Mouse (Mus musculus) testis, adult 2 months (tissue): ENCODE measurements around the gene Hoxa13. TPM values are rescaled to one million over a fixed set of nuclear protein-coding genes. Genes with fewer than 3 reads are reported as not detected.

ENCODE experiments used
- H3K27ac ChIP-seq: fragments of 200-500 bp; 2 replicates; pipeline ENCODE4 v1.5.1; 2012; ENCODE audit warnings: low read depth, low read length; ENCODE audit not compliant: control insufficient read depth, insufficient read depth
- H3K27me3 ChIP-seq: fragments of 200-500 bp; 2 replicates; pipeline ENCODE4 v1.6.1; 2012; ENCODE audit warnings: mild to moderate bottlenecking, low read length, moderate library complexity; ENCODE audit not compliant: control insufficient read depth, insufficient read depth
- H3K36me3 ChIP-seq: fragments of 200-500 bp; 2 replicates; pipeline ENCODE4 v1.6.1; 2012; ENCODE audit warnings: mild to moderate bottlenecking, low read length; ENCODE audit not compliant: control insufficient read depth, insufficient read depth
- H3K4me1 ChIP-seq: fragments of 200-500 bp; 2 replicates; pipeline ENCODE4 v1.6.1; 2012; ENCODE audit warnings: low read length; ENCODE audit not compliant: control insufficient read depth, insufficient read depth
- H3K4me3 ChIP-seq: fragments of 200-500 bp; 2 replicates; pipeline ENCODE4 v1.5.1; 2012; ENCODE audit warnings: low read depth, mild to moderate bottlenecking, low read length, moderate library complexity, mixed read lengths; ENCODE audit not compliant: control insufficient read depth
- CTCF ChIP-seq: fragments of 200-500 bp; IDR thresholded peaks from 2 replicates; pipeline ENCODE4 v1.5.1; 2012; ENCODE audit warnings: low read depth, mild to moderate bottlenecking, inconsistent platforms, low read length, moderate library complexity; ENCODE audit not compliant: control insufficient read depth, insufficient read depth, insufficient replicate concordance
- POLR2A ChIP-seq: fragments of 200-500 bp; IDR thresholded peaks from 2 replicates; pipeline ENCODE4 v1.6.1; 2012; ENCODE audit warnings: low read depth, mild to moderate bottlenecking, inconsistent platforms, low read length, moderate library complexity; ENCODE audit not compliant: control insufficient read depth
- polyA plus RNA-seq: library from polyadenylated mRNA; depleted of rRNA; stranded (reverse); fragments of >200 nt; gene quantifications from 2 replicates; pipeline ENCODE4 v1.2.3, GENCODE M21; 2012

Hoxa13 gene
- polyA plus RNA-seq, 1 experiment: not detected

DNA sequence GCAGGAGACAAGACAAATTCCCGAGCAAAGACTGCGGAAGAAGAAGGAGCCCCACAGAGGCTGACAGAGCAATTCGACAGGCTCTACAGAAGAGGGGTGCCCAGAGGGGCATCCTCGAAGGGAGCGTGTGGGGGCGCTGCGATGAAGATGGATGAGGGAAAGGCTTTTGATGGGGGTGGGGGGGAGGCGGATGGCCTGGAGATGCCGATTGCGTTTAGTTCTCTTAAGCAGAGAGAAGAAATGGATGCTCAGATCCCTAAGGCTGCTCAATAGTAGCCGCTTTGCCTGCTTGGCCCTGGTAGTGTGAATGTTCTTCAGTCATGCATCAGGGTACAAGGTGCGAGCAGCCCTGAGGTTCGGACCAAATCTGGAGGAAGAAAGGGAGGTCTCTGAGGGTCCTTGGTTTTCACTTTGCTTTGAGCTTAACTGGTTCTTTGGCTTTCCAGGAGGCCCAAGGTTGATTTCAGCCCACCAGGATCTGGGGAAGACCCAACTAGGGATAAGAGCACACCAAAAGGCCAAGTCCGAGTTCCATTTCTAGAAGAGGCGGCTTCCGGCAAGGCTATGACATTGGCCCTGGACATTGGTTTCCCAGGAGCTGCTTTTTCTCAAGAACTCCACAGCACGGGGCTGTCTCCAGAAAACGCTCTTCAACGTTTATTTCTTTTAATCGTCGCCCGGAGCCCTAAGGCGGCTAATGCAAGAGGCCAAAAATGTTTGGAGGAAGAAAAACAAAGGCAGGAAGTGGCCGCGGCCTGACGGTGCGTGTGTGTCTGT, 11.9 kb downstream of the Hoxa13 start:
- H3K27me3 ChIP-seq: peaks cover 30% of the 10 kb centered on the region
- H3K4me3 ChIP-seq: no peak overlapping the region
- peaks cover 17% of the 10 kb centered on the region for H3K4me1 ChIP-seq
- no peak overlapping the region for H3K27ac ChIP-seq
- H3K36me3 ChIP-seq: no peaks in the 10 kb centered on the region
- TF ChIP-seq CTCF: no peak
- TF ChIP-seq POLR2A: no peak

DNA sequence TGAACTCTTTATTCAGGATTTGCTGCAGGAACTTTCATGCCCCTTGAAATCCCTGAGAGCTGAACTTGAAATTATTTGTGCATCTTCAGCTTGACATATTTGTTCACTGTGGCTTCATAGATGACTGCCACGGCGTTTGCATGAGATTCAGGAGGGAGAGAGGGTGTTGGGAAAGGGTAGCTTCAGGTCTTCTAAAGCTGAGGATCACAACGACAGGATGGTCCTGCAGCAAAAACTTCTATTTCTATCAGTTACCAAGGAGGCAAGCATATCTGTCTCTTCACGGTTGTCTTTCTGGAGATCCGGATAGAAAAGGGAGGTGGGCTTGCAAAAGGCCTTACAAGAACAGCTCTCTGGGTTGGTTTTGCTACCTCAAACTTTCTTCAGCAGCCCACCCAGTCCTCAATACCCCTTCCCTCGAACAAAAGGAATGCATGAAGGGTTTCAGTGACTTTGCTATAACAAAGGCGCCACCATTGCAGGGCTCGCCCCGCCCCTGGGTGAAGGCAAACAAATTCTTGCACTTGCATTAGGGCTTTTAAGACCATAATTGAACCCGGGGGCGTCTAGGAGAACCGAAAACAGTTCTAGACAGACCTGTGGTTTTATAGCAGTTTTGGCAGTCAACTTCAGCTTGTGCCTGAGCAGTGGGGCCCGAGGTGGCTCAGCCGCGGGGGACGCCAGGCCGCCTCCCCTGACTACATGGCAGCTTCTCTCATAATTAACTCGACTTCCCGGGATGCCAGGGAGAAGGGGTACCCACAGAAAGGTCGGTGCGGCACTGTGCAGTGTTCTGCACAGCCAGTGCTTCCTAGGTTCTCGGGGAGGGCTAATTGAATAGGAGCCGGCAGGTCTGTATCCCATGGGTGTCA, 12.7 kb downstream of the Hoxa13 start:
- peaks cover 32% of the 10 kb centered on the region for H3K27me3 ChIP-seq
- H3K27ac ChIP-seq: no peak overlapping the region
- no peaks in the 10 kb centered on the region for H3K36me3 ChIP-seq
- TF ChIP-seq CTCF (no peak), POLR2A (no peak)
- no peak overlapping the region for H3K4me3 ChIP-seq
- peaks cover 13% of the 10 kb centered on the region for H3K4me1 ChIP-seq

DNA sequence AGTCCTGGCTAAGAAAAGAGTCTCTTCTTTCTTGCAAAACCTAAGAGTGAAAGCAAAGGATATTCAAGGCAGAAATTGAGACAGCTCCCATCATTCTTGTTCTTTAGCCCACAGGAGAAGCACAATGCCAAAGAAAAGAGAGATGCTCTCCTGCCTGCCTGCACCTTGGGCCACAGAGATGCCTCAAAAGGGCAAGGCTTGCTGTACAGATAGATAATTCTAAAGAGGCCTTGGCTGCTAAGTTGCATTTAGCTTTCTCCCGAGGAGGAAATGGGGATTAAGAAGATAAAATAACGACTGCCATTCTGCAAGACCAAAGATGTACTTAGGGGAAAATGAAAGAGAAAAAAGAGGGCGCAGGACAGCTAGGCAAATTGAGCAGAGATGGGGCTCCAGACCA, 13.8 kb downstream of the Hoxa13 start:
- Histone ChIP-seq H3K4me3 (no peak overlapping the region), H3K4me1 (peaks cover 8% of the 10 kb centered on the region; the same call in 1 of the 2 replicates), H3K27ac (no peak overlapping the region), H3K27me3 (peaks cover 27% of the 10 kb centered on the region), H3K36me3 (no peaks in the 10 kb centered on the region)
- TF ChIP-seq POLR2A (no peak), CTCF (no peak)

DNA sequence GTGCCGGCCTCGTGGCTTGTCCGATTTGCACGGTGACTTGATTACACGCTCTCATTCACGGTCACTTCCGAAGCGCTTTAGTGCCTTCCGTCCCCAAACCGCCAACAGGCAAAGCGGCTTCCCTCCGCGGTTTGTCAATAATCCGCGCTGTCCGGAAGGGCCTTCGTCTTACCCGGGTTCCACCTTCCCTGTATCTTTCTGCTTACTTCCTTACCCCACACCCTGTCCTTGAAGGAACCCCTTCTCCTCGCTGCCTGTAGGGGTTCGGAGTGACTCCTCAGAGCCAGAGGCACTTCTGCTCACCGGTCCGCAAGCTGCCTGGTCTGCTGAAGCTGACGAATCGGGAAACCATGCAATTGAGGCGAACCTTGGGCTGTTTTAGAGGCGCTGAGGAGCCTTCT, 14.3 kb downstream of the Hoxa13 start:
- Histone ChIP-seq H3K27me3 (peaks cover 27% of the 10 kb centered on the region), H3K4me3 (no peak overlapping the region), H3K36me3 (no peaks in the 10 kb centered on the region), H3K4me1 (peaks cover 8% of the 10 kb centered on the region; the same call in 1 of the 2 replicates), H3K27ac (no peak overlapping the region)
- no peak for TF ChIP-seq POLR2A
- TF ChIP-seq CTCF: no peak

DNA sequence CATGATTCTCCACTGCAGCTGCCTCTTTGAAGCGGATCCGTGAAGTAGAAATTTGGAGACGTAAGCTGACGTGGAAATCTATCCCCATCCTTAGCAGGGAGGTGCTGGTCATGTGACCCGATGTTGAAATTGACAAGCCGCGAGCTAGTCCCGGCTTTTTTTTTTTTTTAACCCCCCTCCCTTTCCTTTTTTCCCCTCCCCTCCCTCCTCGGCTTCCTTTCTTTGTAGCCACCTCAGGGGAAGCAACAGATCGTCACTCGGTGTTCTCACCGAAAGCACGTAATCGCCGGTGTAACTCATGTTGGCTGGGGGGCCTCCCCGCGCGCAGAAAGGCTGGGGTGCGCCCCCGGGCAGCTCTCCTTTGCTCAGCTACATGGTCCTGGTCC, 14.9 kb downstream of the Hoxa13 start, which contains the start of gene Hoxa11:
Gene Hoxa11, minus strand, starts transcription at position 54 of the 386 bp plus-strand sequence.
- no peak within 1 kb of the TSS; the same call in 1 of the 2 replicates for H3K4me3 ChIP-seq
- TF ChIP-seq CTCF (no peak), POLR2A (no peak)
- H3K4me1 ChIP-seq: peaks cover 8% of the 10 kb centered on the region; the same call in 1 of the 2 replicates
- H3K36me3 ChIP-seq: no peaks in the 10 kb centered on the region
- H3K27me3 ChIP-seq: peaks cover 27% of the 10 kb centered on the region
- no peak within 1 kb of the TSS for H3K27ac ChIP-seq

- H3K27me3 ChIP-seq: peaks cover 27% of the 10 kb centered on the region
- H3K4me1 ChIP-seq: peaks cover 8% of the 10 kb centered on the region; the same call in 1 of the 2 replicates
- TF ChIP-seq CTCF: no peak
- no peak for TF ChIP-seq POLR2A
- H3K36me3 ChIP-seq: no peaks in the 10 kb centered on the region
- no peak overlapping the region for H3K27ac ChIP-seq
- H3K4me3 ChIP-seq: no peak overlapping the region; the same call in 1 of the 2 replicates
Observed at GRCm38 (mm10) chr6:52245040-52245756, 15.5 kb downstream of the Hoxa13 start.
